Mouse (Mus musculus) liver, adult 2 months (tissue): ENCODE data around the gene Eif4e3. TPM values are rescaled to one million over a fixed set of nuclear protein-coding genes. Genes with fewer than 3 reads are reported as not detected.

Source experiments
- DNase-seq: peaks from one replicate; pipeline ENCODE4 v3.0.0-alpha.2; 2011; ENCODE audit warnings: low read depth, low spot score; ENCODE audit errors: extremely low read depth
- H3K27ac ChIP-seq: fragments of 200-500 bp; replicated peaks from 2 replicates; pipeline ENCODE4 v1.5.1; 2012; ENCODE audit warnings: low read depth, mild to moderate bottlenecking, control low read depth, inconsistent platforms, low read length; ENCODE audit not compliant: insufficient read depth
- H3K27me3 ChIP-seq: fragments of 200-500 bp; 2 replicates; pipeline ENCODE4 v1.6.1; 2012; ENCODE audit warnings: mild to moderate bottlenecking, moderate library complexity, low read length, inconsistent platforms; ENCODE audit not compliant: control insufficient read depth, insufficient read depth
- H3K36me3 ChIP-seq: fragments of 200-500 bp; 2 replicates; pipeline ENCODE4 v1.6.1; 2012; ENCODE audit warnings: low read length, inconsistent platforms; ENCODE audit not compliant: control insufficient read depth, insufficient read depth
- H3K4me1 ChIP-seq: fragments of 200-500 bp; 2 replicates; pipeline ENCODE4 v1.6.1; 2011; ENCODE audit warnings: low read length; ENCODE audit not compliant: control insufficient read depth, insufficient read depth
- H3K4me3 ChIP-seq: fragments of 200-500 bp; 2 replicates; pipeline ENCODE4 v1.5.1; 2011; ENCODE audit warnings: low read depth, mild to moderate bottlenecking, control low read depth, low read length, moderate library complexity; ENCODE audit not compliant: insufficient read depth
- H3K79me2 ChIP-seq: fragments of 200-500 bp; 2 replicates; pipeline ENCODE4 v1.6.1; 2012; ENCODE audit warnings: inconsistent platforms, mild to moderate bottlenecking, low read length, moderate library complexity; ENCODE audit not compliant: control insufficient read depth, insufficient read depth
- H3K9ac ChIP-seq: fragments of 200-500 bp; 2 replicates; pipeline ENCODE4 v1.6.1; 2012; ENCODE audit warnings: low read depth, mild to moderate bottlenecking, control low read depth, inconsistent platforms, low read length
- CTCF ChIP-seq: fragments of 200-500 bp; IDR thresholded peaks from 2 replicates; pipeline ENCODE4 v1.5.1; 2011; ENCODE audit warnings: low read depth, low read length, control low read depth
- POLR2A ChIP-seq: fragments of 200-500 bp; IDR thresholded peaks from 2 replicates; pipeline ENCODE4 v1.6.1; 2011; ENCODE audit warnings: low read length, control low read depth; ENCODE audit not compliant: insufficient read depth; ENCODE audit errors: extremely low read depth
- WGBS: fragments of 180-500 bp; shearing (Covaris S2); methylation state at CpG from one replicate; pipeline ENCODE4 v1.1.7; 2018; 5-methylcytosine and 5-hydroxymethylcytosine counted together
- polyA plus RNA-seq: library from polyadenylated mRNA; depleted of rRNA; stranded (reverse); fragments of >200 nt; gene quantifications from 2 replicates; pipeline ENCODE4 v1.2.3, GENCODE M21; 2012
- total RNA-seq: library from RNA; depleted of rRNA; stranded (reverse); fragments of >200 nt; gene quantifications from 2 replicates; pipeline ENCODE4 v1.2.3, GENCODE M21; 2014

Gene Eif4e3
- total and polyA plus RNA-seq, 2 experiments, result 1.3 to 4.1 TPM

GRCm38 (mm10) chr6:99700484-99700883 lies 33.9 kb upstream of the Eif4e3 start:
- 76% methylated on average over 3 of the region's 3 CpGs for WGBS
- Histone ChIP-seq H3K36me3 (no peaks in the 10 kb centered on the region), H3K9ac (no peak overlapping the region), H3K79me2 (no peaks in the 10 kb centered on the region), H3K4me1 (no peaks in the 10 kb centered on the region), H3K4me3 (no peak overlapping the region), H3K27ac (no peak overlapping the region), H3K27me3 (peaks cover 5% of the 10 kb centered on the region; the same call in 1 of the 2 replicates)
- no peak for DNase-seq
- TF ChIP-seq POLR2A, result no peak

- Histone ChIP-seq H3K36me3 (no peaks in the 10 kb centered on the region), H3K27me3 (peaks cover 23% of the 10 kb centered on the region), H3K27ac (no peak overlapping the region), H3K79me2 (no peaks in the 10 kb centered on the region; the same call in 1 of the 2 replicates), H3K4me1 (peaks cover 2% of the 10 kb centered on the region; the same call in 1 of the 2 replicates), H3K4me3 (peak overlapping the region; percentile 65; the same call in 1 of the 2 replicates), H3K9ac (peak overlapping the region; percentile 51; the same call in 1 of the 2 replicates)
- no peak for TF ChIP-seq POLR2A
- TF ChIP-seq CTCF, result no peak
- DNase-seq, result no peak
- WGBS, result 3% methylated on average over 108 of the region's 110 CpGs
Observed at GRCm38 (mm10) chr6:99692916-99693841, 26.6 kb upstream of the Eif4e3 start.

GRCm38 (mm10) chr6:99692206-99692915 lies 25.8 kb upstream of the Eif4e3 start, which contains the start of gene Gpr27:
TSS of gene Gpr27 (plus strand) at chr6:99692679.
- Histone ChIP-seq H3K4me1 (peaks cover 2% of the 10 kb centered on the region; the same call in 1 of the 2 replicates), H3K27ac (no peak within 1 kb of the TSS), H3K27me3 (peaks cover 23% of the 10 kb centered on the region), H3K4me3 (peak within 1 kb of the TSS; percentile 65), H3K79me2 (no peaks in the 10 kb centered on the region; the same call in 1 of the 2 replicates), H3K36me3 (no peaks in the 10 kb centered on the region), H3K9ac (peak within 1 kb of the TSS; percentile 51; the same call in 1 of the 2 replicates)
- TF ChIP-seq POLR2A, result no peak
- no peak for TF ChIP-seq CTCF
- WGBS, result 3% methylated on average over 104 of the region's 112 CpGs
- no peak for DNase-seq

DNA sequence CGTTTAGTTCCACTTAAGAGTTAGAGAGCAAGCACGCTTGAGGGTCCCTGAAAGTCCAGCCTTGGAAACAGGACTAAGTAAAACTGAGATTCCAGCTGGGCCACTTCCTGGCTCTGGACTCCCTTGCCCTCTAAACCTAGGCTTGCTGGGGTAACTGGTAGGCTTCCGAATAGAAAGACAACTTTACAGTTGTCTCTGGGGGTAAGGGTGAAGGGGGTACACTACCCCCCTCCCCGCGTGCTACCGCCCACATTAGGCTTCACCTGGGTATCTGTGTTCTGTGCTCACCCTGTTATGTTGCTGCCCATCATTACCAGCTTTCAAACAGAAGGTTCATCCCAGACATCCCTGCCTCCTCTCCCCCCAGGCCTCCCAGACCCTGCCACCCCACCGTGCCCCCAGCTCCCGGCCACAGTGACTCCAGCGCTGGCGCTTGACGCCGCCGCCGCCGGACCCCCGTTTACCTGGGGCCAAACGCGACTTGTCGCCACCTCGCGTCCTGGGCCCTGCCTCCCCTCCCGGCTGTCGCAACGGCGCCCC lies 25.2 kb upstream of the Eif4e3 start:
- H3K27me3 ChIP-seq, result peaks cover 21% of the 10 kb centered on the region
- no peak overlapping the region for H3K27ac ChIP-seq
- peak overlapping the region; percentile 20; the same call in 1 of the 2 replicates for H3K4me3 ChIP-seq
- no peaks in the 10 kb centered on the region; the same call in 1 of the 2 replicates for H3K79me2 ChIP-seq
- no peak for DNase-seq
- no peak overlapping the region for H3K9ac ChIP-seq
- peaks cover 2% of the 10 kb centered on the region; the same call in 1 of the 2 replicates for H3K4me1 ChIP-seq
- 9% methylated on average over 24 of the region's 25 CpGs for WGBS
- H3K36me3 ChIP-seq, result no peaks in the 10 kb centered on the region
- no peak for TF ChIP-seq POLR2A
- TF ChIP-seq CTCF, result no peak

- TF ChIP-seq POLR2A (no peak), CTCF (no peak)
- H3K27me3 ChIP-seq, result peaks cover 20% of the 10 kb centered on the region
- H3K27ac ChIP-seq, result no peak overlapping the region
- H3K36me3 ChIP-seq, result no peaks in the 10 kb centered on the region
- peaks cover 2% of the 10 kb centered on the region; the same call in 1 of the 2 replicates for H3K4me1 ChIP-seq
- no peak for DNase-seq
- no peaks in the 10 kb centered on the region; the same call in 1 of the 2 replicates for H3K79me2 ChIP-seq
- WGBS, result 72% methylated on average over 6 of the region's 6 CpGs
- H3K9ac ChIP-seq, result no peak overlapping the region
- no peak overlapping the region for H3K4me3 ChIP-seq
Observed at GRCm38 (mm10) chr6:99688513-99688912, 21.9 kb upstream of the Eif4e3 start.
